ENCODE assay signal across 9 mouse cellular contexts in the genomic region with DNA sequence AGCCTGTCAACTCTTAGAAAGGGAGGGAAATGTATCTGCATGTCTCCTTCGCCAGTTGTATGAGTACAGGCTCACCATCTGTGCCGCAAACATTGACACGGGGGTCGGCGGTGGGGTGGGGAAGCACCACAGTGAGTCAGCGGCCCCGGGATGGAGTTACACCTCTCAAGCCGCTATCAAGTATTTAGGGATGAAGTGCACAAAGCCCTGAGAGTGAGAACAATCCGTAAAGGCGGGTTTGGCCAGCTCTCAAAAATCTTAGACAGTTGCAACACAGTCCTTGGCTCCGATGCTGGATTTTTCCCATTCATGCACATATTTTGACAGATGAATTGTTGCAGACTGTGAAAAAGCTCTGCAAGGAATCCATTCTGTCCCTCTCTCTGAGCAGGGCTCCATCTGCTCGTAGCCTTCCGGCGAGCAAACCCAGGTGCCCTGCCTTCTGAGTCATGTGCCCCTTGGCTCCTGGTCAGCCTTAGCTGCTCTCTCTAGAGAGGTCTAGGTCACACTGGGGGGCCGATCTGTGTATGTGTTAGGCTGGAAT.
A peak's percentile ranks its signal among the peaks of the same experiment; 100 is the strongest.
DNase-seq lines count a peak whose midpoint lies in the region; ATAC-seq and TF ChIP-seq lines count a peak whose summit lies in the region.
"Had no signal": no experiment of that assay in that cellular context is flagged by ENCODE, and none has a peak within 500 bp of the region (broad histone marks: within the 10 kb centered on the region; RNA-seq: fewer than 3 reads in every experiment).

No protein-coding gene starts in this region.

- H3K9me3 ChIP-seq in forebrain, postnatal 0 days (ENCODE audit: low read length), result no peaks in the 10 kb centered on the region

- H3K4me2 ChIP-seq in forebrain, postnatal 0 days (ENCODE audit: low read depth), result peak overlapping the region; percentile 38

- H3K27ac ChIP-seq in forebrain, postnatal 0 days (ENCODE audit: low read depth, low read length), result no peak overlapping the region
- 0 out of 2 replicates have a peak overlapping the region, but pooled peaks have one; percentile 28 for H3K27ac ChIP-seq in layer of hippocampus, adult 2 months

- H3K4me3 ChIP-seq in forebrain, postnatal 0 days (ENCODE audit: low read depth, low read length), result peak overlapping the region; percentile 16; the same call in 1 of the 2 replicates
- peak overlapping the region; percentile 17; the same call in 1 of the 2 replicates for H3K4me3 ChIP-seq in layer of hippocampus, adult 2 months

- 5% methylated on average over 15 of the region's 15 CpGs for WGBS in forebrain, postnatal 0 days

- no peaks in the 10 kb centered on the region for H3K36me3 ChIP-seq in forebrain, postnatal 0 days (ENCODE audit: insufficient read depth)

- DNase-seq in 3134 (ENCODE audit: extremely low read depth, insufficient read length, low spot score), result peak; percentile 77
- peak; percentile 70 to 75 for DNase-seq in cerebellum, adult 18-20 months
- DNase-seq in forebrain, postnatal 0 days, result peak; percentile 86
- DNase-seq in heart, postnatal 10 days, result peak; percentile 83 to 84
- DNase-seq in layer of hippocampus, adult 2 months (ENCODE audit: low spot score in 2 of 2), result peak; percentile 74 to 76
- peak; percentile 82 for DNase-seq in lung, postnatal 10 days
- DNase-seq in right cerebral cortex, postnatal 36 days (ENCODE audit: low spot score in 2 of 2), result peak; percentile 44 to 60
- DNase-seq in thymus, postnatal 14 days, result no peak

- no peak for TF ChIP-seq CTCF in forebrain, postnatal 0 days (IDR thresholded peaks at IDR 0.05; ENCODE audit: low read depth)
- no peak for TF ChIP-seq CTCF in layer of hippocampus, adult 2 months (conservative IDR thresholded peaks at IDR 0.05)

- H3K4me1 ChIP-seq in forebrain, postnatal 0 days (ENCODE audit: insufficient read depth), result peaks cover 5% of the 10 kb centered on the region; the same call in 1 of the 2 replicates

- no peaks in the 10 kb centered on the region for H3K27me3 ChIP-seq in forebrain, postnatal 0 days (ENCODE audit: insufficient read depth, low read length)
- H3K27me3 ChIP-seq: CH12.LX had no signal

- no peak overlapping the region for H3K9ac ChIP-seq in forebrain, postnatal 0 days

- intact Hi-C loops in heart, postnatal 10 days (cut with DNase I), result no loop called here

- peak; percentile 87 for ATAC-seq in forebrain, postnatal 0 days
